Mouse (Mus musculus): Measurements from ENCODE around the gene Gpr152. TPM values are rescaled to one million over a fixed set of nuclear protein-coding genes. Genes with fewer than 3 reads are reported as not detected.

Gene Gpr152
- total and polyA plus RNA-seq, 2 experiments from 2014 or later: 0.16 TPM; not detected in 1

- no peak for ATAC-seq (ENCODE audit: low FRiP score)
- Histone ChIP-seq H3K9me3 (ENCODE audit: low read length) (no peaks in the 10 kb centered on the region), H3K27ac (ENCODE audit: low read depth, low read length) (no peak overlapping the region), H3K4me3 (ENCODE audit: low read depth, low read length) (no peak overlapping the region), H3K4me1 (ENCODE audit: insufficient read depth, low read length) (peaks cover 10% of the 10 kb centered on the region), H3K4me2 (ENCODE audit: low read depth, low read length, poor library complexity, severe bottlenecking) (no peak overlapping the region), H3K27me3 (ENCODE audit: insufficient read depth, low read length) (no peaks in the 10 kb centered on the region), H3K9ac (replicated peaks; ENCODE audit: low read length, poor library complexity, severe bottlenecking) (no peak overlapping the region), H3K36me3 (ENCODE audit: insufficient read depth, low read length) (peaks cover 42% of the 10 kb centered on the region)
- 71% methylated on average over 12 of the region's 12 CpGs for WGBS
- no peak for TF ChIP-seq CTCF (IDR thresholded peaks at IDR 0.05)
- peak; percentile 81 for DNase-seq (ENCODE audit: low spot score)
These were observed 55.4 kb downstream of the Gpr152 start for GRCm38 (mm10) chr19:4194776-4195650.

Other genes with a start within 250 kb of the Gpr152 start
Only the 30 nearest of the 33 such genes appear.
- 13.0 and 23.2 TPM in 2 replicates for gene Unc93b1, start 204.6 kb upstream of the Gpr152 start, total RNA-seq (2014; rRNA removed)
- gene Unc93b1, start 204.6 kb upstream of the Gpr152 start, polyA plus RNA-seq (2015; fragmentation: Nextera tagmentation; extraction: Ambion mirVana): 11.2 and 12.4 TPM in 2 replicates
- gene Aldh3b3, start 181.1 kb upstream of the Gpr152 start, total RNA-seq (2014; rRNA removed): not detected in 2 replicates
- not detected in 2 replicates for gene Aldh3b3, start 181.1 kb upstream of the Gpr152 start, polyA plus RNA-seq (2015; fragmentation: Nextera tagmentation; extraction: Ambion mirVana)
- 2.4 and 2.8 TPM in 2 replicates for gene Aldh3b2, start 167.5 kb upstream of the Gpr152 start, total RNA-seq (2014; rRNA removed)
- gene Aldh3b2, start 167.5 kb upstream of the Gpr152 start, polyA plus RNA-seq (2015; fragmentation: Nextera tagmentation; extraction: Ambion mirVana): 2.6 TPM in 2 replicates
- 2.5 and 3.0 TPM in 2 replicates for gene Acy3, start 153.2 kb upstream of the Gpr152 start, total RNA-seq (2014; rRNA removed)
- 2.6 and 3.5 TPM in 2 replicates for gene Acy3, start 153.2 kb upstream of the Gpr152 start, polyA plus RNA-seq (2015; fragmentation: Nextera tagmentation; extraction: Ambion mirVana)
- gene Tbx10, start 147.0 kb upstream of the Gpr152 start, total RNA-seq (2014; rRNA removed): not detected in 2 replicates
- not detected in 2 replicates for gene Tbx10, start 147.0 kb upstream of the Gpr152 start, polyA plus RNA-seq (2015; fragmentation: Nextera tagmentation; extraction: Ambion mirVana)
- 18.5 and 22.1 TPM in 2 replicates for gene Nudt8, start 139.2 kb upstream of the Gpr152 start, total RNA-seq (2014; rRNA removed)
- gene Nudt8, start 139.2 kb upstream of the Gpr152 start, polyA plus RNA-seq (2015; fragmentation: Nextera tagmentation; extraction: Ambion mirVana): 26.2 and 33.2 TPM in 2 replicates
- 3.5 and 4.0 TPM in 2 replicates for gene Gm49405, start 139.2 kb upstream of the Gpr152 start, total RNA-seq (2014; rRNA removed)
- gene Gm49405, start 139.2 kb upstream of the Gpr152 start, polyA plus RNA-seq (2015; fragmentation: Nextera tagmentation; extraction: Ambion mirVana): 2.7 and 3.0 TPM in 2 replicates
- 8.8 and 13.4 TPM in 2 replicates for gene Doc2g, start 136.5 kb upstream of the Gpr152 start, total RNA-seq (2014; rRNA removed)
- gene Doc2g, start 136.5 kb upstream of the Gpr152 start, polyA plus RNA-seq (2015; fragmentation: Nextera tagmentation; extraction: Ambion mirVana): 5.4 and 5.5 TPM in 2 replicates
- 137 and 237 TPM in 2 replicates for gene Ndufv1, start 127.0 kb upstream of the Gpr152 start, total RNA-seq (2014; rRNA removed)
- 271 and 281 TPM in 2 replicates for gene Ndufv1, start 127.0 kb upstream of the Gpr152 start, polyA plus RNA-seq (2015; fragmentation: Nextera tagmentation; extraction: Ambion mirVana)
- 268 and 350 TPM in 2 replicates for gene Gstp1, start 101.8 kb upstream of the Gpr152 start, total RNA-seq (2014; rRNA removed)
- 665 and 685 TPM in 2 replicates for gene Gstp1, start 101.8 kb upstream of the Gpr152 start, polyA plus RNA-seq (2015; fragmentation: Nextera tagmentation; extraction: Ambion mirVana)
- 3.6 TPM in 1 of 2 replicates, not detected in the other for gene Gstp2, start 93.8 kb upstream of the Gpr152 start, total RNA-seq (2014; rRNA removed)
- 2.4 and 4.1 TPM in 2 replicates for gene Gstp2, start 93.8 kb upstream of the Gpr152 start, polyA plus RNA-seq (2015; fragmentation: Nextera tagmentation; extraction: Ambion mirVana)
- not detected in 2 replicates for gene Gstp3, start 80.2 kb upstream of the Gpr152 start, total RNA-seq (2014; rRNA removed)
- not detected in 2 replicates for gene Gstp3, start 80.2 kb upstream of the Gpr152 start, polyA plus RNA-seq (2015; fragmentation: Nextera tagmentation; extraction: Ambion mirVana)
- not detected in 2 replicates for gene Cabp2, start 58.2 kb upstream of the Gpr152 start, total RNA-seq (2014; rRNA removed)
- gene Cabp2, start 58.2 kb upstream of the Gpr152 start, polyA plus RNA-seq (2015; fragmentation: Nextera tagmentation; extraction: Ambion mirVana): not detected in 2 replicates
- gene Cdk2ap2, start 42.6 kb upstream of the Gpr152 start, total RNA-seq (2014; rRNA removed): 37.4 and 45.6 TPM in 2 replicates
- 60.5 and 64.2 TPM in 2 replicates for gene Cdk2ap2, start 42.6 kb upstream of the Gpr152 start, polyA plus RNA-seq (2015; fragmentation: Nextera tagmentation; extraction: Ambion mirVana)
- gene Pitpnm1, start 39.8 kb upstream of the Gpr152 start, total RNA-seq (2014; rRNA removed): 162 and 187 TPM in 2 replicates
- 127 and 134 TPM in 2 replicates for gene Pitpnm1, start 39.8 kb upstream of the Gpr152 start, polyA plus RNA-seq (2015; fragmentation: Nextera tagmentation; extraction: Ambion mirVana)
- gene Aip, start 13.9 kb upstream of the Gpr152 start, total RNA-seq (2014; rRNA removed): 29.8 and 49.9 TPM in 2 replicates
- 87.7 and 97.6 TPM in 2 replicates for gene Aip, start 13.9 kb upstream of the Gpr152 start, polyA plus RNA-seq (2015; fragmentation: Nextera tagmentation; extraction: Ambion mirVana)
- gene Cabp4, start 4.2 kb downstream of the Gpr152 start, total RNA-seq (2014; rRNA removed): not detected in 2 replicates
- 0.20 and 0.36 TPM in 2 replicates for gene Cabp4, start 4.2 kb downstream of the Gpr152 start, polyA plus RNA-seq (2015; fragmentation: Nextera tagmentation; extraction: Ambion mirVana)
- 96.1 and 116 TPM in 2 replicates for gene Coro1b, start 8.8 kb downstream of the Gpr152 start, total RNA-seq (2014; rRNA removed)
- 95.2 and 104 TPM in 2 replicates for gene Coro1b, start 8.8 kb downstream of the Gpr152 start, polyA plus RNA-seq (2015; fragmentation: Nextera tagmentation; extraction: Ambion mirVana)
- 0.38 TPM in 1 of 2 replicates, not detected in the other for gene Ptprcap, start 13.8 kb downstream of the Gpr152 start, total RNA-seq (2014; rRNA removed)
- 0.28 TPM in 1 of 2 replicates, not detected in the other for gene Ptprcap, start 13.8 kb downstream of the Gpr152 start, polyA plus RNA-seq (2015; fragmentation: Nextera tagmentation; extraction: Ambion mirVana)
- gene Rps6kb2, start 23.6 kb downstream of the Gpr152 start, total RNA-seq (2014; rRNA removed): 23.5 and 25.2 TPM in 2 replicates
- gene Rps6kb2, start 23.6 kb downstream of the Gpr152 start, polyA plus RNA-seq (2015; fragmentation: Nextera tagmentation; extraction: Ambion mirVana): 58.2 and 62.8 TPM in 2 replicates
- 4.4 and 6.6 TPM in 2 replicates for gene Carns1, start 35.7 kb downstream of the Gpr152 start, total RNA-seq (2014; rRNA removed)
- 6.7 and 6.9 TPM in 2 replicates for gene Carns1, start 35.7 kb downstream of the Gpr152 start, polyA plus RNA-seq (2015; fragmentation: Nextera tagmentation; extraction: Ambion mirVana)
- 0.49 and 1.9 TPM in 2 replicates for gene Tbc1d10c, start 51.5 kb downstream of the Gpr152 start, total RNA-seq (2014; rRNA removed)
- gene Tbc1d10c, start 51.5 kb downstream of the Gpr152 start, polyA plus RNA-seq (2015; fragmentation: Nextera tagmentation; extraction: Ambion mirVana): 1.2 and 1.6 TPM in 2 replicates
- 535 and 592 TPM in 2 replicates for gene Ppp1ca, start 52.3 kb downstream of the Gpr152 start, total RNA-seq (2014; rRNA removed)
- 510 and 531 TPM in 2 replicates for gene Ppp1ca, start 52.3 kb downstream of the Gpr152 start, polyA plus RNA-seq (2015; fragmentation: Nextera tagmentation; extraction: Ambion mirVana)
- gene Rad9a, start 61.9 kb downstream of the Gpr152 start, total RNA-seq (2014; rRNA removed): 18.0 and 22.8 TPM in 2 replicates
- gene Rad9a, start 61.9 kb downstream of the Gpr152 start, polyA plus RNA-seq (2015; fragmentation: Nextera tagmentation; extraction: Ambion mirVana): 14.7 and 17.0 TPM in 2 replicates
- gene Clcf1, start 74.5 kb downstream of the Gpr152 start, total RNA-seq (2014; rRNA removed): 0.99 and 1.2 TPM in 2 replicates
- gene Clcf1, start 74.5 kb downstream of the Gpr152 start, polyA plus RNA-seq (2015; fragmentation: Nextera tagmentation; extraction: Ambion mirVana): 0.28 and 0.44 TPM in 2 replicates
- gene AC109138.7, start 74.6 kb downstream of the Gpr152 start, total RNA-seq (2014; rRNA removed): not detected in 2 replicates
- not detected in 2 replicates for gene AC109138.7, start 74.6 kb downstream of the Gpr152 start, polyA plus RNA-seq (2015; fragmentation: Nextera tagmentation; extraction: Ambion mirVana)
- gene Pold4, start 92.1 kb downstream of the Gpr152 start, total RNA-seq (2014; rRNA removed): 20.9 and 37.7 TPM in 2 replicates
- gene Pold4, start 92.1 kb downstream of the Gpr152 start, polyA plus RNA-seq (2015; fragmentation: Nextera tagmentation; extraction: Ambion mirVana): 20.8 and 26.8 TPM in 2 replicates
- 40.6 and 67.7 TPM in 2 replicates for gene Ssh3, start 129.4 kb downstream of the Gpr152 start, total RNA-seq (2014; rRNA removed)
- gene Ssh3, start 129.4 kb downstream of the Gpr152 start, polyA plus RNA-seq (2015; fragmentation: Nextera tagmentation; extraction: Ambion mirVana): 18.6 and 20.7 TPM in 2 replicates
- 92.2 and 106 TPM in 2 replicates for gene Ankrd13d, start 143.3 kb downstream of the Gpr152 start, total RNA-seq (2014; rRNA removed)
- 79.1 and 84.8 TPM in 2 replicates for gene Ankrd13d, start 143.3 kb downstream of the Gpr152 start, polyA plus RNA-seq (2015; fragmentation: Nextera tagmentation; extraction: Ambion mirVana)
- 152 and 257 TPM in 2 replicates for gene Grk2, start 166.4 kb downstream of the Gpr152 start, total RNA-seq (2014; rRNA removed)
- gene Grk2, start 166.4 kb downstream of the Gpr152 start, polyA plus RNA-seq (2015; fragmentation: Nextera tagmentation; extraction: Ambion mirVana): 27.0 and 29.6 TPM in 2 replicates